ENCODE assay signal across 8 mouse cellular contexts in genomic region chr3:103573791-103574166, GRCm38 (mm10). TPM values are rescaled to one million over a fixed set of nuclear protein-coding genes. Genes with fewer than 3 reads are reported as not detected.
A peak's percentile ranks its signal among the peaks of the same experiment; 100 is the strongest.
DNase-seq lines count a peak whose midpoint lies in the region; ATAC-seq and TF ChIP-seq lines count a peak whose summit lies in the region.

No protein-coding gene starts in this region.

- no peaks in the 10 kb centered on the region for H3K9me3 ChIP-seq in ES-E14 (ENCODE audit: control insufficient read depth, insufficient read depth, low read depth, low read length)
- H3K9me3 ChIP-seq in heart, embryonic 13.5 days, result no peaks in the 10 kb centered on the region
- no peaks in the 10 kb centered on the region for H3K9me3 ChIP-seq in midbrain, embryonic 13.5 days

- WGBS in heart, embryonic 13.5 days, result under 1% methylated on average over 14 of the region's 14 CpGs
- under 1% methylated on average over 14 of the region's 14 CpGs for WGBS in midbrain, embryonic 13.5 days

- peaks cover 0 to 4% of the 10 kb centered on the region in 2 experiments; a peak in 3 of 4 replicates for H3K4me1 ChIP-seq in ES-E14 (ENCODE audit: control insufficient read depth in 2 of 2, insufficient read depth in 2 of 2, low read length in 2 of 2, poor library complexity in 1 of 2)
- H3K4me1 ChIP-seq in heart, embryonic 13.5 days, result peaks cover 22% of the 10 kb centered on the region
- H3K4me1 ChIP-seq in midbrain, embryonic 13.5 days (replicated peaks), result peaks cover 46% of the 10 kb centered on the region

- H3K9ac ChIP-seq in ES-E14 (ENCODE audit: insufficient read depth, low read depth, low read length, poor library complexity, severe bottlenecking), result no peak overlapping the region
- no peak overlapping the region for H3K9ac ChIP-seq in heart, embryonic 13.5 days
- no peak overlapping the region for H3K9ac ChIP-seq in midbrain, embryonic 13.5 days (replicated peaks)

- H3K27ac ChIP-seq in ES-E14 (ENCODE audit: insufficient read depth, low read depth, low read length, poor library complexity, severe bottlenecking), result no peak overlapping the region
- H3K27ac ChIP-seq in heart, embryonic 13.5 days (replicated peaks), result no peak overlapping the region
- no peak overlapping the region for H3K27ac ChIP-seq in midbrain, embryonic 13.5 days

- DNase-seq in A20 (ENCODE audit: low read depth, low spot score) (peak; percentile 8), ES-E14 (ENCODE audit: low read depth, low spot score) (peak; percentile 96)
- DNase-seq in kidney, postnatal 14 days, result peak; percentile 76
- peak; percentile 19 to 71 for DNase-seq in thymus, postnatal 10 days (ENCODE audit: low spot score in 2 of 2)
- no peak for DNase-seq in layer of hippocampus, adult 18-20 months (ENCODE audit: low spot score in 2 of 2)

- in situ Hi-C loops in ES-E14 (cut with MboI; ENCODE audit: low sequenced_read_pairs in 2 of 2, unreplicated experiment in 2 of 2), result no loop called here

- H3K4me3 ChIP-seq in ES-E14 (ENCODE audit: insufficient read depth in 1 of 2, low read depth in 1 of 2, low read length in 2 of 2, poor library complexity in 1 of 2, severe bottlenecking in 1 of 2), result 0 out of 4 replicates have a peak overlapping the region, but pooled peaks of 1 of the 2 experiments have one; percentile 30
- H3K4me3 ChIP-seq in heart, embryonic 13.5 days, result 0 out of 2 replicates have a peak overlapping the region, but pooled peaks have one; percentile 2
- H3K4me3 ChIP-seq in midbrain, embryonic 13.5 days (replicated peaks), result peak overlapping the region; percentile 22

- peak overlapping the region; percentile 27; the same call in 1 of the 2 replicates for H3K4me2 ChIP-seq in heart, embryonic 13.5 days
- H3K4me2 ChIP-seq in midbrain, embryonic 13.5 days (replicated peaks), result peak overlapping the region; percentile 47

- ATAC-seq in common myeloid progenitor, adult 5-6 weeks (replicated peaks; ENCODE audit: low read depth, poor library complexity, severe bottlenecking), result peak; percentile 90
- no peak for ATAC-seq in heart, embryonic 13.5 days (ENCODE audit: extremely low read depth, insufficient number of reproducible peaks, low FRiP score, low TSS enrichment)
- peak; percentile 48 for ATAC-seq in midbrain, embryonic 13.5 days

- H3K36me3 ChIP-seq in ES-E14 (ENCODE audit: control insufficient read depth, insufficient read depth, low read length, poor library complexity, severe bottlenecking), result no peaks in the 10 kb centered on the region
- H3K36me3 ChIP-seq in heart, embryonic 13.5 days, result no peaks in the 10 kb centered on the region
- H3K36me3 ChIP-seq in midbrain, embryonic 13.5 days, result no peaks in the 10 kb centered on the region

- H3K27me3 ChIP-seq in heart, embryonic 13.5 days (replicated peaks), result peaks cover 98% of the 10 kb centered on the region
- H3K27me3 ChIP-seq in midbrain, embryonic 13.5 days, result peaks cover 72% of the 10 kb centered on the region

TF ChIP-seq in ES-E14, 5 proteins besides CTCF, POLR2A, EP300 and RAD21:
- TF ChIP-seq HCFC1 (IDR thresholded peaks at IDR 0.05; ENCODE audit: borderline replicate concordance, insufficient read depth, low read length), result no peak

RNA-seq across cellular contexts. Expression of gene Syt6, which starts 1.3 kb away (rescaled TPM):
- 0.22 and 0.32 TPM in 2 replicates for total RNA-seq in ES-E14 (2012; rRNA removed)
- total RNA-seq in common myeloid progenitor, adult 5-6 weeks (2017), result not detected in 2 replicates
- 0.17 and 0.20 TPM in 2 replicates for polyA plus RNA-seq in heart, embryonic 13.5 days (2015; fragmentation: Nextera tagmentation; extraction: Ambion mirVana)
- 10.4 and 11.9 TPM in 2 replicates for polyA plus RNA-seq in midbrain, embryonic 13.5 days (2015; fragmentation: Nextera tagmentation; extraction: Ambion mirVana)
- 1 to 10 TPM; 6.4 to 8.5 TPM for total RNA-seq in layer of hippocampus, adult 18-20 months (2021)

Comparison
In these comparisons a context has a peak if more than half of its experiments do, and no peak if none do; other contexts are left out.
1. DNase-seq: peak in A20 (single experiment), ES-E14 (single experiment), kidney, postnatal 14 days (single experiment) and thymus, postnatal 10 days (2 of 2); none in layer of hippocampus, adult 18-20 months (0 of 2).